Mouse (Mus musculus): Measurements from ENCODE around the gene Xxylt1. TPM values are rescaled to one million over a fixed set of nuclear protein-coding genes. Genes with fewer than 3 reads are reported as not detected.

Xxylt1 gene
- polyA plus RNA-seq, 1 experiment from 2014 or later, result 25.8 TPM

- H3K9ac ChIP-seq, result no peak overlapping the region
- ATAC-seq (ENCODE audit: insufficient number of reproducible peaks, insufficient read depth, low FRiP score, low TSS enrichment), result no peak
- no peaks in the 10 kb centered on the region for H3K27me3 ChIP-seq
- H3K9me3 ChIP-seq, result no peaks in the 10 kb centered on the region; the same call in 1 of the 2 replicates
- no peak overlapping the region for H3K4me3 ChIP-seq
- no peak overlapping the region for H3K27ac ChIP-seq
- whole genome bisulfite sequencing, result 71% methylated on average over 4 of the region's 4 CpGs
- H3K4me2 ChIP-seq (replicated peaks), result no peak overlapping the region
- no peaks in the 10 kb centered on the region for H3K36me3 ChIP-seq
- peaks cover 7% of the 10 kb centered on the region for H3K4me1 ChIP-seq
Observed at GRCm38 (mm10) chr16:30943919-30944318, 137.3 kb downstream of the Xxylt1 start.

- WGBS, result 71% methylated on average over 2 of the region's 2 CpGs
Observed at GRCm38 (mm10) chr16:30940699-30941098, 140.5 kb downstream of the Xxylt1 start.

GRCm38 (mm10) chr16:30939903-30940302 is 141.3 kb downstream of the Xxylt1 start:
- Histone ChIP-seq H3K27ac (no peak overlapping the region), H3K36me3 (no peaks in the 10 kb centered on the region), H3K4me1 (peaks cover 17% of the 10 kb centered on the region), H3K27me3 (no peaks in the 10 kb centered on the region), H3K4me2 (replicated peaks) (no peak overlapping the region), H3K9ac (no peak overlapping the region), H3K4me3 (no peak overlapping the region), H3K9me3 (no peaks in the 10 kb centered on the region)
- no peak for ATAC-seq (ENCODE audit: insufficient number of reproducible peaks, insufficient read depth, low FRiP score, low TSS enrichment)
- WGBS, result 3% methylated on average over 3 of the region's 3 CpGs

More at GRCm38 (mm10) chr16:30940699-30941098, 140.5 kb downstream of the Xxylt1 start:
- H3K4me3 ChIP-seq, result no peak overlapping the region
- no peaks in the 10 kb centered on the region for H3K27me3 ChIP-seq
- H3K27ac ChIP-seq, result no peak overlapping the region
- no peaks in the 10 kb centered on the region for H3K9me3 ChIP-seq
- H3K4me2 ChIP-seq (replicated peaks), result no peak overlapping the region
- H3K9ac ChIP-seq, result no peak overlapping the region
- peaks cover 10% of the 10 kb centered on the region for H3K4me1 ChIP-seq
- no peaks in the 10 kb centered on the region for H3K36me3 ChIP-seq
- no peak for ATAC-seq (ENCODE audit: insufficient number of reproducible peaks, insufficient read depth, low FRiP score, low TSS enrichment)

- H3K9ac ChIP-seq, result no peak overlapping the region
- H3K27me3 ChIP-seq, result no peaks in the 10 kb centered on the region
- WGBS, result 72% methylated on average over 8 of the region's 8 CpGs
- no peak overlapping the region for H3K4me2 ChIP-seq (replicated peaks)
- H3K27ac ChIP-seq, result no peak overlapping the region
- H3K4me1 ChIP-seq, result peaks cover 23% of the 10 kb centered on the region
- no peak overlapping the region for H3K4me3 ChIP-seq
- H3K36me3 ChIP-seq, result no peaks in the 10 kb centered on the region
- ATAC-seq (ENCODE audit: insufficient number of reproducible peaks, insufficient read depth, low FRiP score, low TSS enrichment), result no peak
- no peaks in the 10 kb centered on the region for H3K9me3 ChIP-seq
Observed at GRCm38 (mm10) chr16:30939210-30939609, 142.0 kb downstream of the Xxylt1 start.

- no peaks in the 10 kb centered on the region for H3K27me3 ChIP-seq
- WGBS, result 94% methylated on average over 3 of the region's 3 CpGs
- no peaks in the 10 kb centered on the region for H3K9me3 ChIP-seq
- H3K4me2 ChIP-seq (replicated peaks), result no peak overlapping the region
- no peaks in the 10 kb centered on the region for H3K36me3 ChIP-seq
- no peak overlapping the region for H3K9ac ChIP-seq
- no peak overlapping the region for H3K4me3 ChIP-seq
- peaks cover 23% of the 10 kb centered on the region for H3K4me1 ChIP-seq
- no peak overlapping the region for H3K27ac ChIP-seq
- no peak for ATAC-seq (ENCODE audit: insufficient number of reproducible peaks, insufficient read depth, low FRiP score, low TSS enrichment)
Observed at GRCm38 (mm10) chr16:30938664-30939063, 142.6 kb downstream of the Xxylt1 start.

- WGBS, result 88% methylated on average over 3 of the region's 3 CpGs
- no peaks in the 10 kb centered on the region for H3K27me3 ChIP-seq
- no peak for ATAC-seq (ENCODE audit: insufficient number of reproducible peaks, insufficient read depth, low FRiP score, low TSS enrichment)
Observed at GRCm38 (mm10) chr16:30937665-30938064, 143.6 kb downstream of the Xxylt1 start.

GRCm38 (mm10) chr16:30936471-30936870 is 144.8 kb downstream of the Xxylt1 start:
- 31% methylated on average over 6 of the region's 6 CpGs for WGBS
- no peak overlapping the region for H3K4me2 ChIP-seq (replicated peaks)
- no peak overlapping the region for H3K9ac ChIP-seq
- H3K4me3 ChIP-seq, result no peak overlapping the region
- no peaks in the 10 kb centered on the region for H3K36me3 ChIP-seq
- no peaks in the 10 kb centered on the region for H3K27me3 ChIP-seq
- H3K9me3 ChIP-seq, result no peaks in the 10 kb centered on the region
- H3K27ac ChIP-seq, result no peak overlapping the region
- no peak for ATAC-seq (ENCODE audit: insufficient number of reproducible peaks, insufficient read depth, low FRiP score, low TSS enrichment)
- H3K4me1 ChIP-seq, result peaks cover 23% of the 10 kb centered on the region

More at GRCm38 (mm10) chr16:30937665-30938064, 143.6 kb downstream of the Xxylt1 start:
- Histone ChIP-seq H3K9ac (no peak overlapping the region), H3K4me3 (no peak overlapping the region), H3K36me3 (no peaks in the 10 kb centered on the region), H3K4me2 (replicated peaks) (no peak overlapping the region), H3K9me3 (no peaks in the 10 kb centered on the region), H3K4me1 (peaks cover 23% of the 10 kb centered on the region), H3K27ac (no peak overlapping the region)

GRCm38 (mm10) chr16:30936012-30936461 is 145.2 kb downstream of the Xxylt1 start:
- no peaks in the 10 kb centered on the region for H3K36me3 ChIP-seq
- no peak overlapping the region for H3K4me2 ChIP-seq (replicated peaks)
- no peak for ATAC-seq (ENCODE audit: insufficient number of reproducible peaks, insufficient read depth, low FRiP score, low TSS enrichment)
- WGBS, result 69% methylated on average over 7 of the region's 7 CpGs
- H3K4me3 ChIP-seq, result no peak overlapping the region
- H3K9ac ChIP-seq, result no peak overlapping the region
- no peaks in the 10 kb centered on the region for H3K9me3 ChIP-seq
- H3K4me1 ChIP-seq, result peaks cover 23% of the 10 kb centered on the region
- H3K27me3 ChIP-seq, result no peaks in the 10 kb centered on the region
- H3K27ac ChIP-seq, result no peak overlapping the region

GRCm38 (mm10) chr16:30934967-30935690 is 146.1 kb downstream of the Xxylt1 start:
- H3K4me3 ChIP-seq, result no peak overlapping the region
- 50% methylated on average over 15 of the region's 15 CpGs for WGBS
- peaks cover 22% of the 10 kb centered on the region for H3K4me1 ChIP-seq
- H3K4me2 ChIP-seq (replicated peaks), result no peak overlapping the region
- no peaks in the 10 kb centered on the region for H3K36me3 ChIP-seq
- H3K9me3 ChIP-seq, result no peaks in the 10 kb centered on the region
- H3K27ac ChIP-seq, result no peak overlapping the region
- no peak overlapping the region for H3K9ac ChIP-seq
- no peak for ATAC-seq (ENCODE audit: insufficient number of reproducible peaks, insufficient read depth, low FRiP score, low TSS enrichment)
- no peaks in the 10 kb centered on the region for H3K27me3 ChIP-seq

GRCm38 (mm10) chr16:30934205-30934780 is 146.9 kb downstream of the Xxylt1 start:
- no peaks in the 10 kb centered on the region for H3K27me3 ChIP-seq
- peaks cover 17% of the 10 kb centered on the region for H3K4me1 ChIP-seq
- no peak overlapping the region for H3K9ac ChIP-seq
- no peaks in the 10 kb centered on the region for H3K36me3 ChIP-seq
- no peak overlapping the region for H3K4me2 ChIP-seq (replicated peaks)
- no peaks in the 10 kb centered on the region for H3K9me3 ChIP-seq
- WGBS, result 64% methylated on average over 11 of the region's 11 CpGs
- H3K27ac ChIP-seq, result no peak overlapping the region
- H3K4me3 ChIP-seq, result no peak overlapping the region
- ATAC-seq (ENCODE audit: insufficient number of reproducible peaks, insufficient read depth, low FRiP score, low TSS enrichment), result no peak

- no peak overlapping the region for H3K9ac ChIP-seq
- peaks cover 17% of the 10 kb centered on the region for H3K4me1 ChIP-seq
- no peaks in the 10 kb centered on the region for H3K9me3 ChIP-seq
- H3K27ac ChIP-seq, result no peak overlapping the region
- no peak overlapping the region for H3K4me2 ChIP-seq (replicated peaks)
- no peaks in the 10 kb centered on the region for H3K27me3 ChIP-seq
- H3K4me3 ChIP-seq, result no peak overlapping the region
- 91% methylated on average over 8 of the region's 8 CpGs for WGBS
- no peaks in the 10 kb centered on the region for H3K36me3 ChIP-seq
- ATAC-seq (ENCODE audit: insufficient number of reproducible peaks, insufficient read depth, low FRiP score, low TSS enrichment), result no peak
Observed at GRCm38 (mm10) chr16:30933366-30933765, 147.9 kb downstream of the Xxylt1 start.

- no peak overlapping the region for H3K4me3 ChIP-seq
- no peak overlapping the region for H3K4me2 ChIP-seq (replicated peaks)
- no peak overlapping the region for H3K27ac ChIP-seq
- no peaks in the 10 kb centered on the region for H3K36me3 ChIP-seq
- no peaks in the 10 kb centered on the region for H3K9me3 ChIP-seq
- H3K4me1 ChIP-seq, result peaks cover 17% of the 10 kb centered on the region
- WGBS, result 85% methylated on average over 4 of the region's 4 CpGs
- H3K9ac ChIP-seq, result no peak overlapping the region
- no peaks in the 10 kb centered on the region for H3K27me3 ChIP-seq
- ATAC-seq (ENCODE audit: insufficient number of reproducible peaks, insufficient read depth, low FRiP score, low TSS enrichment), result no peak
Observed at GRCm38 (mm10) chr16:30932791-30933190, 148.4 kb downstream of the Xxylt1 start.

Measured in embryonic facial prominence, embryonic 12.5 days (tissue).